Mouse (Mus musculus): ENCODE measurements at regions not wholly inside any gene's neighbourhood (a gene's known extent, or its start where the extent isn't known, plus 50 kb on each side); places are given as distances from the start of the nearest gene placed in this dataset.
"Not testable (repeated sequence)": the region's sequence is repeated elsewhere in the genome, so short reads cannot be mapped to it uniquely, and the experiment has no call there.

GRCm38 (mm10) chr8:89924697-89925096, 423.4 kb downstream of the Tox3 start:
- not testable (repeated sequence) for DNase-seq (ENCODE audit: low read depth, low spot score)

GRCm38 (mm10) chr8:89914076-89914475, 434.1 kb downstream of the Tox3 start:
- DNase-seq (ENCODE audit: low read depth, low spot score), result no peak

GRCm38 (mm10) chr8:89906200-89906599, 441.9 kb downstream of the Tox3 start:
- no peak for DNase-seq (ENCODE audit: low read depth, low spot score)

GRCm38 (mm10) chr8:89905588-89905987, 442.6 kb downstream of the Tox3 start:
- no peak for DNase-seq (ENCODE audit: low read depth, low spot score)

- no peak for DNase-seq (ENCODE audit: low read depth, low spot score)
Observed at GRCm38 (mm10) chr8:89903346-89903745, 444.8 kb downstream of the Tox3 start.

- no peak for DNase-seq (ENCODE audit: low read depth, low spot score)
Observed at GRCm38 (mm10) chr8:89872768-89873167, 475.4 kb downstream of the Tox3 start.

GRCm38 (mm10) chr8:89871966-89872365, 476.2 kb downstream of the Tox3 start:
- DNase-seq (ENCODE audit: low read depth, low spot score), result no peak

- DNase-seq (ENCODE audit: low read depth, low spot score), result no peak
Observed at GRCm38 (mm10) chr8:89859813-89860212, 488.3 kb downstream of the Tox3 start.

GRCm38 (mm10) chr8:89858706-89859385, 489.3 kb downstream of the Tox3 start:
- no peak for DNase-seq (ENCODE audit: low read depth, low spot score)

GRCm38 (mm10) chr8:89855556-89855955, 492.6 kb downstream of the Tox3 start:
- no peak for DNase-seq (ENCODE audit: low read depth, low spot score)

GRCm38 (mm10) chr8:89850209-89850796, 497.8 kb downstream of the Tox3 start:
- peak; percentile 20 for DNase-seq (ENCODE audit: low read depth, low spot score)

- no peak for DNase-seq (ENCODE audit: low read depth, low spot score)
Observed at GRCm38 (mm10) chr8:89849416-89850208, 498.5 kb downstream of the Tox3 start.

- no peak for DNase-seq (ENCODE audit: low read depth, low spot score)
Observed at GRCm38 (mm10) chr8:89838494-89838893, 509.6 kb downstream of the Tox3 start.

GRCm38 (mm10) chr8:89833715-89834114, 514.4 kb downstream of the Tox3 start:
- no peak for DNase-seq (ENCODE audit: low read depth, low spot score)

- peak; percentile 46 for DNase-seq (ENCODE audit: low read depth, low spot score)
Observed at GRCm38 (mm10) chr8:89824586-89824985, 523.6 kb downstream of the Tox3 start.

- DNase-seq (ENCODE audit: low read depth, low spot score), result peak; percentile 50
Observed at GRCm38 (mm10) chr8:89823631-89824030, 524.5 kb downstream of the Tox3 start.

- DNase-seq (ENCODE audit: low read depth, low spot score), result no peak
Observed at GRCm38 (mm10) chr8:89812036-89812711, 536.0 kb downstream of the Tox3 start.

- DNase-seq (ENCODE audit: low read depth, low spot score), result no peak
Observed at GRCm38 (mm10) chr8:89788296-89788695, 559.8 kb downstream of the Tox3 start.

- DNase-seq (ENCODE audit: low read depth, low spot score), result no peak
Observed at GRCm38 (mm10) chr8:89787050-89787905, 560.9 kb downstream of the Tox3 start.

GRCm38 (mm10) chr8:89785011-89785410, 563.1 kb downstream of the Tox3 start:
- DNase-seq (ENCODE audit: low read depth, low spot score), result peak; percentile 28

- DNase-seq (ENCODE audit: low read depth, low spot score), result no peak
Observed at GRCm38 (mm10) chr8:89783311-89783710, 564.8 kb downstream of the Tox3 start.
